Mouse (Mus musculus) ovary, postnatal 10 days (tissue): ENCODE data around the gene Nkap.
"Not testable (repeated sequence)": the region's sequence is repeated elsewhere in the genome, so short reads cannot be mapped to it uniquely, and the experiment has no call there.

Experiments used
- DNase-seq: peaks from one replicate; pipeline ENCODE4 v3.0.0; 2022; ENCODE audit warnings: low spot score

Nkap gene

GRCm38 (mm10) chrX:37126671-37127358, at the start of gene Nkap:
Nkap (plus strand) TSS chrX:37126795.
- DNase-seq, result peak; percentile 31

- DNase-seq, result not testable (repeated sequence)
Measured at GRCm38 (mm10) chrX:37080345-37080744, 46.2 kb upstream of the Nkap start.

GRCm38 (mm10) chrX:37081194-37081593, 45.4 kb upstream of the Nkap start:
- no peak for DNase-seq

- no peak for DNase-seq
Measured at GRCm38 (mm10) chrX:37084318-37084926, 42.2 kb upstream of the Nkap start.

GRCm38 (mm10) chrX:37084927-37085660, 41.5 kb upstream of the Nkap start, which contains the start of gene Rpl39:
Rpl39 (minus strand) TSS chrX:37085402.
- DNase-seq, result peak; percentile 45

GRCm38 (mm10) chrX:37085665-37086064, 40.9 kb upstream of the Nkap start:
- no peak for DNase-seq

- DNase-seq, result no peak
Measured at GRCm38 (mm10) chrX:37088778-37089177, 37.8 kb upstream of the Nkap start.

- DNase-seq, result no peak
Measured at GRCm38 (mm10) chrX:37091457-37091856, 35.1 kb upstream of the Nkap start.

- DNase-seq, result no peak
Measured at GRCm38 (mm10) chrX:37095106-37095768, 31.4 kb upstream of the Nkap start.

GRCm38 (mm10) chrX:37098681-37099080, 27.9 kb upstream of the Nkap start:
- DNase-seq, result no peak

- DNase-seq, result no peak
Measured at GRCm38 (mm10) chrX:37103826-37104225, 22.8 kb upstream of the Nkap start.

- DNase-seq, result no peak
Measured at GRCm38 (mm10) chrX:37109526-37110192, 16.9 kb upstream of the Nkap start.

GRCm38 (mm10) chrX:37110193-37110880, 16.3 kb upstream of the Nkap start, which contains the start of gene Upf3b:
Upf3b (minus strand) TSS chrX:37110322.
- DNase-seq, result peak; percentile 48

GRCm38 (mm10) chrX:37110881-37111193, 15.8 kb upstream of the Nkap start:
- DNase-seq, result no peak

- no peak for DNase-seq
Measured at GRCm38 (mm10) chrX:37117085-37117484, 9.5 kb upstream of the Nkap start.

GRCm38 (mm10) chrX:37119585-37119984, 7.0 kb upstream of the Nkap start:
- no peak for DNase-seq

GRCm38 (mm10) chrX:37120212-37120611, 6.4 kb upstream of the Nkap start:
- no peak for DNase-seq

GRCm38 (mm10) chrX:37125511-37125910, 1.1 kb upstream of the Nkap start:
- no peak for DNase-seq

GRCm38 (mm10) chrX:37141732-37142131, 15.1 kb downstream of the Nkap start:
- DNase-seq, result no peak

- not testable (repeated sequence) for DNase-seq
Measured at GRCm38 (mm10) chrX:37144498-37144897, 17.9 kb downstream of the Nkap start.

GRCm38 (mm10) chrX:37144954-37145353, 18.4 kb downstream of the Nkap start:
- DNase-seq, result no peak
